Mouse (Mus musculus) liver, postnatal 0 days (tissue): ENCODE data around the gene Mia2. TPM values are rescaled to one million over a fixed set of nuclear protein-coding genes. Genes with fewer than 3 reads are reported as not detected.

Source experiments
- ATAC-seq: fragments of 200-750 bp; cut with Nextera tagmentation; 2 replicates; pipeline ENCODE4 v1.8.0; 2017; ENCODE audit warnings: mild to moderate bottlenecking, moderate library complexity
- DNase-seq: peaks from one replicate; pipeline ENCODE4 v3.0.0-alpha.2; 2016
- H3K27ac ChIP-seq: fragments of 300-500 bp; sonication (generic); 2 replicates; pipeline ENCODE4 v1.5.1; 2014; ENCODE audit warnings: antibody characterized with exemption, moderate library complexity, mild to moderate bottlenecking, low read depth
- H3K27me3 ChIP-seq: fragments of 300-500 bp; sonication (generic); 2 replicates; pipeline ENCODE4 v1.6.1; 2014; ENCODE audit warnings: low read length, control low read depth, mixed read lengths; ENCODE audit not compliant: insufficient read depth
- H3K36me3 ChIP-seq: fragments of 300-500 bp; sonication (generic); replicated peaks from 2 replicates; pipeline ENCODE4 v1.6.1; 2014; ENCODE audit warnings: mild to moderate bottlenecking, control low read depth, low read length, moderate library complexity, mixed read lengths; ENCODE audit not compliant: insufficient read depth
- H3K4me1 ChIP-seq: fragments of 300-500 bp; sonication (generic); 2 replicates; pipeline ENCODE4 v1.6.1; 2014; ENCODE audit warnings: antibody characterized with exemption, mild to moderate bottlenecking, control low read depth; ENCODE audit not compliant: insufficient read depth
- H3K4me2 ChIP-seq: fragments of 300-500 bp; sonication (generic); 2 replicates; pipeline ENCODE4 v1.6.1; 2014; ENCODE audit warnings: low read depth, mild to moderate bottlenecking, low read length, moderate library complexity, mixed read lengths
- H3K4me3 ChIP-seq: fragments of 300-500 bp; sonication (generic); 2 replicates; pipeline ENCODE4 v1.5.1; 2014; ENCODE audit warnings: low read depth, low read length
- H3K9ac ChIP-seq: fragments of 300-500 bp; sonication (generic); replicated peaks from 2 replicates; pipeline ENCODE4 v1.6.1; 2014; ENCODE audit warnings: mild to moderate bottlenecking, moderate library complexity
- H3K9me3 ChIP-seq: fragments of 300-500 bp; sonication (generic); 2 replicates; pipeline ENCODE4 v1.6.1; 2016; ENCODE audit warnings: mild to moderate bottlenecking, control low read depth, low read length, mixed read lengths
- CTCF ChIP-seq: sonication (generic); IDR thresholded peaks from 2 replicates; pipeline ENCODE4 v1.5.1; 2016; ENCODE audit warnings: antibody characterized with exemption, low read depth
- EP300 ChIP-seq: IDR thresholded peaks from 2 replicates; pipeline ENCODE4 v1.6.1; 2016; ENCODE audit warnings: antibody characterized with exemption, low read depth, mild to moderate bottlenecking
- WGBS: fragments of 180-500 bp; shearing (Covaris S2); extraction: QIAGEN DNeasy Blood & Tissue Kit; methylation state at CpG from one replicate; pipeline ENCODE4 v1.1.7; 2014; ENCODE audit not compliant: insufficient replicate concordance; 5-methylcytosine and 5-hydroxymethylcytosine counted together
- polyA plus RNA-seq: library from polyadenylated mRNA; unstranded; fragments of >200 nt; fragmentation: Nextera tagmentation; extraction: Ambion mirVana; gene quantifications from 2 replicates; pipeline ENCODE4 v1.2.1, GENCODE M21; 2015

The Mia2 gene
- polyA plus RNA-seq, 1 experiment from 2014 or later: 74.3 TPM

- ATAC-seq (no peak), DNase-seq (no peak)
- Histone ChIP-seq H3K4me3 (no peak overlapping the region), H3K9ac (no peak overlapping the region), H3K36me3 (peaks cover 48% of the 10 kb centered on the region), H3K27ac (no peak overlapping the region), H3K4me2 (no peak overlapping the region), H3K4me1 (peaks cover 5% of the 10 kb centered on the region), H3K27me3 (no peaks in the 10 kb centered on the region), H3K9me3 (no peaks in the 10 kb centered on the region)
- WGBS: 92% methylated on average over 13 of the region's 13 CpGs
- TF ChIP-seq CTCF (no peak), EP300 (no peak)
Observed at GRCm38 (mm10) chr12:59068791-59069190, 26.8 kb upstream of the Mia2 start.

DNA sequence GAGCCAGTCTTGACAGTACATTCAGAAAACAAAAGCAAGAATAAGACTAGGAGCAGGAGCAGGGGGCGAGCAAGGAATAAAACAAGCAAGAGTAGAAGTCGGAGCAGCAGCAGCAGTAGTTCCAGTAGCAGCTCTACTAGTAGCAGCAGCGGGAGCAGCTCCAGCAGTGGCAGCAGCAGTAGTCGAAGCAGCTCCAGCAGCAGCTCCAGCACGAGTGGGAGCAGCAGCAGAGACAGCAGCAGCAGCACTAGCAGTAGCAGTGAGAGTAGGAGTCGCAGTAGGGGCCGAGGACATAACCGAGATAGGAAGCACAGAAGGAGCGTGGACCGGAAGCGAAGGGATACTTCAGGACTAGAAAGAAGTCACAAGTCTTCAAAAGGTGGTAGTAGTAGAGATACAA lies 23.3 kb upstream of the Mia2 start:
- Histone ChIP-seq H3K4me2 (no peak overlapping the region), H3K4me1 (no peaks in the 10 kb centered on the region; the same call in 1 of the 2 replicates), H3K9ac (no peak overlapping the region), H3K36me3 (peaks cover 51% of the 10 kb centered on the region), H3K27me3 (no peaks in the 10 kb centered on the region), H3K9me3 (no peaks in the 10 kb centered on the region), H3K27ac (no peak overlapping the region), H3K4me3 (no peak overlapping the region)
- DNase-seq: no peak
- WGBS: 88% methylated on average over 11 of the region's 11 CpGs
- TF ChIP-seq CTCF: no peak
- no peak for TF ChIP-seq EP300
- ATAC-seq: no peak

DNA sequence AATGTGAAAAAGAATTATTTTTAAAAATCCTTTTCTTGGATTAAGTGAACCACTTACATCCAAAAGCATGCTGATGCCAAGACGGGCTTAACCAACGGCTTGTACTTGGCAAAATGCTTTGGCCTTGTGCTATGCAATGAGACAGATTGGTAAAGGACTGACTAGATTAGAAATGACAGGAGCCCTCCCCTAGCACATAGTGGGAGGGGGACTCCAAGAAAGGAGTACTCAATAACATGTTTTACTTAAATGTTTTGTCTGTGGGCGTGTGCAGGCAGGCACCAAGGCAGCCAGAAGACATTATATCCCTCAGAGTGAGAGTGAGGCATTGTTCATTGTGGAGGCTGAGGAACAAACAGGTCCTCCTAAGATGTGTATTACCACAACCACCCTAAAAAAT lies 21.5 kb upstream of the Mia2 start:
- Histone ChIP-seq H3K27ac (no peak overlapping the region), H3K27me3 (no peaks in the 10 kb centered on the region), H3K4me1 (no peaks in the 10 kb centered on the region), H3K36me3 (peaks cover 41% of the 10 kb centered on the region), H3K4me2 (no peak overlapping the region), H3K9me3 (no peaks in the 10 kb centered on the region), H3K4me3 (no peak overlapping the region), H3K9ac (no peak overlapping the region)
- DNase-seq (no peak), ATAC-seq (no peak)
- no peak for TF ChIP-seq CTCF
- TF ChIP-seq EP300: no peak
- WGBS: 86% methylated on average over 3 of the region's 3 CpGs

DNA sequence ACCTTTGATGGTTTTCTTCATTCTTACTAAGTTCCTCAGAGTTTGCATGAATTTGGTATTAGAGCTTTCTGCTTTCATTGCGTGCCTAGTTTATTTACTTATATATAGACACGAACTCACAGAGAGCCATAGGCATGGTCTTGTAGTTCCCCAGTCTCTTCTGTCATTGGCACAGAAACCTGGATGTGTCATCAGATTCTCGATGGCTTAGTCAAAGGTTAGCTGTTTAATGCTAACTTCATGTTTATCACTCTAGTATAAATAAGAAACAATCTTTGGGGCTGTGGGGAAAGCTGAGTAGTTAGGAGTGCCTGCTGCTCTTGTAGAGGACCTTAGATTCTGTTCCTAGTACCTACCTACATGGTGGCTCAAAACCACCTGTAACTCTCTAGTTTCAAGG lies 18.6 kb upstream of the Mia2 start:
- DNase-seq: no peak

DNA sequence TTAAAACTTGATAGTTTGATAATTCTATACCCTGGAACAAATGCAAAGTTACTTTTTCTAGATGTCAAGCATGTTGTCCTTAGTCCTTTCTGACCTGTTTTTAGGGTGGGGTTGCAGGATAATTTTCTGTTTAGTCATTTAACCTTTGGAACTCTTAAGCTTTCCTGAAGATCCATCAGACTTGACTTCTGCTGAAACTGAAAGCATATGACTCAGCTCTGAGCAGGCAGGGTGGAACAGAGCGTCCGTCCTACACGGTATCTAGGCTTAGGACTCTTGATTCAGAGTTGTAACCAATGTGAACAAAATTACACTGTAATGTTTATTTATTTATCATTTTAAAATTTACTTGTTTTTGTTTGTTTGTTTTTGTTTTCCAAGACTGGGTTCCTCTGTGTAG lies 17.7 kb upstream of the Mia2 start:
- Histone ChIP-seq H3K9ac (no peak overlapping the region), H3K4me2 (no peak overlapping the region), H3K27ac (no peak overlapping the region), H3K4me3 (no peak overlapping the region), H3K4me1 (no peaks in the 10 kb centered on the region), H3K27me3 (no peaks in the 10 kb centered on the region), H3K9me3 (no peaks in the 10 kb centered on the region), H3K36me3 (peaks cover 6% of the 10 kb centered on the region; the same call in 1 of the 2 replicates)
- DNase-seq (no peak), ATAC-seq (no peak)
- TF ChIP-seq EP300: no peak
- no peak for TF ChIP-seq CTCF
- WGBS: 93% methylated on average over 3 of the region's 3 CpGs

More for the DNA sequence above, 18.6 kb upstream of the Mia2 start:
- 75% methylated on average over 3 of the region's 3 CpGs for WGBS
- no peaks in the 10 kb centered on the region for H3K9me3 ChIP-seq
- H3K27ac ChIP-seq: no peak overlapping the region
- ATAC-seq: no peak
- H3K4me3 ChIP-seq: no peak overlapping the region
- no peak overlapping the region for H3K9ac ChIP-seq
- no peak for TF ChIP-seq CTCF
- no peak for TF ChIP-seq EP300
- H3K36me3 ChIP-seq: peaks cover 14% of the 10 kb centered on the region
- no peak overlapping the region for H3K4me2 ChIP-seq
- H3K4me1 ChIP-seq: no peaks in the 10 kb centered on the region
- no peaks in the 10 kb centered on the region for H3K27me3 ChIP-seq

- no peaks in the 10 kb centered on the region for H3K4me1 ChIP-seq
- TF ChIP-seq CTCF (no peak), EP300 (no peak)
- no peaks in the 10 kb centered on the region for H3K9me3 ChIP-seq
- no peaks in the 10 kb centered on the region for H3K36me3 ChIP-seq
- DNase-seq (no peak), ATAC-seq (no peak)
- H3K4me2 ChIP-seq: no peak overlapping the region
- no peak overlapping the region for H3K9ac ChIP-seq
- H3K4me3 ChIP-seq: no peak overlapping the region
- no peaks in the 10 kb centered on the region for H3K27me3 ChIP-seq
- WGBS: 85% methylated on average over 4 of the region's 4 CpGs
- no peak overlapping the region for H3K27ac ChIP-seq
Observed at GRCm38 (mm10) chr12:59080461-59080860, 15.1 kb upstream of the Mia2 start.

- no peaks in the 10 kb centered on the region for H3K36me3 ChIP-seq
- H3K9ac ChIP-seq: no peak overlapping the region
- DNase-seq (no peak), ATAC-seq (no peak)
- H3K9me3 ChIP-seq: no peaks in the 10 kb centered on the region
- no peaks in the 10 kb centered on the region for H3K4me1 ChIP-seq
- H3K4me3 ChIP-seq: no peak overlapping the region
- no peaks in the 10 kb centered on the region for H3K27me3 ChIP-seq
- H3K27ac ChIP-seq: no peak overlapping the region
- TF ChIP-seq CTCF: 0 out of 2 replicates have a peak, but pooled peaks have one; percentile 17
- no peak for TF ChIP-seq EP300
- 68% methylated on average over 5 of the region's 5 CpGs for WGBS
- H3K4me2 ChIP-seq: no peak overlapping the region
Observed at GRCm38 (mm10) chr12:59084446-59084845, 11.2 kb upstream of the Mia2 start.
